Mouse (Mus musculus) inflammation-experienced regulatory T-cells, adult 6 months (primary cell): Measurements from ENCODE around the gene Tax1bp1. TPM values are rescaled to one million over a fixed set of nuclear protein-coding genes. Genes with fewer than 3 reads are reported as not detected.

ENCODE experiments used
- ATAC-seq: one replicate; pipeline ENCODE4 v1.8.0; 2017
- polyA plus RNA-seq, 3 experiments: library from polyadenylated mRNA; unstranded; fragments of 100-300 nt; shearing (Covaris generic); gene quantifications; one replicate each; pipeline ENCODE4 v1.2.1; 2017

The Tax1bp1 gene
- polyA plus RNA-seq, 3 experiments from 2014 or later: 209 to 248 (median 225) TPM

DNA sequence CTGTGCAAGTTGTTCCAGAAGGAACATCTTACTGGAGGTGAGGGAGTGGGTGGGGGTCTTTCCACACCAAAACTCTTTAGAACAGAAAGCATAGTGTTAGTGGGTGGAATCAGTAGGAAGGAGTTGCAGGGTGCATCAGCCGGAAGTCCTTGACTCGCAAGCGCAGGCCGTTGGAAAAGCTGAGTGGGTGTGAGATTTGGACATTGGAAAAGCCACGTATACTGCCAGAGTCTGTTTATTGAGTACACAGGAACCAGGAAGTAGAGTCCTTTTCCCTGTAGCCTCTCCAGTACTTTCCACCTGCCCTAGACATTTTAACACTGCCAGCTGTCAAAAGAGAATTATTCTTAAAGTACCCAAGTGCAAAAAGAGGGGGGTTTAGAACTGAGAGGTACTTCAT, 5.7 kb upstream of the Tax1bp1 start:
- no peak for ATAC-seq

DNA sequence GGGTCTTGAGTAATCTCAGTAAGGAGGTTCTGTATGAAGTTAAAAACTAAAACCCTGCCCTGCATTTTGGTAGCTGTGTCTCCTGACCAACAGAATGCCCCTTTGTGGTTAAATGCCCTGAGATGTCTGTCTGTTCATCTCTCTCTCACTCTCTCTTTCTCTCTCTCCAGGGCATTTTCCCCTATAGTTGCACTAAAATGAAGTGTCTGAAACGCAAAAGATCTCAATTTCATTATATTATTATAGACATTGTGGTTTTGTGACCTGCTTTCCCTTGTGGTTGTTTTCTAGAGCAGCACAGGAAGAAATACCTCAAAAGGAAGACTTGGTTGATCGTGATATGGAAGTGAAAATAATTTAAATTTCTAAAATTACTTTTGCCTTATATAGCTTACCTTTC, 966 bp upstream of the Tax1bp1 start:
- ATAC-seq: no peak

DNA sequence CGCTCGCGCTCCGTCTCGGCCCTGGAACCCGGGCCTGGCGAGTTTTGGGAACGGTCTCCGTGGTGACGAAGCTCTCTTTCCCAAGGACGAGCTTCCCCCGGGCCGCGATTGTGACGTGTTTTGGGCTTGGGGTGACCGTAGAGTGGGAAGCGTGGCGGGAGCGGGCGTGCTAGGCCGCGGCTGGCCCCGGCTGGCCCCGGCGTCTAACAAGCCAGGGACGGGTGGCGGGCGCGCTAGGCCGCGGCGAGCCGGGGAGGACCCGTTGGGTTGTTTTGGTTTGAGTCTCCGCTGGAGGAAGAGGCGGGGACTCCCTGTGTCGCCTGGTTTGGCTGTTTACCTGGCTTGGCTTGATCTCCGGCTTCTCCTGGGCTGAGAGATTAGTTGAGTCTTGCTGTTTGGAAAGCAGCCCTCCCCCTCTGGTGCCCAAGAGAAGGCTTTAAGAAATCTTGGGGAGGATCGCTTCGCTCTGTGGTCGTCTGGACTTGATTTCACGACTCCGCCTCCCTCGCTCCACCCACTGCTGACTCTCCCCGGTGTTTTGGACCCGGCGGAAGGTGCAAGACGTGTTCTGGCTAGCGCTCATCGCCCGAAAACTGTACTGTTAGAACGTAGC, 474 bp downstream of the Tax1bp1 start:
- ATAC-seq: peak; percentile 76

DNA sequence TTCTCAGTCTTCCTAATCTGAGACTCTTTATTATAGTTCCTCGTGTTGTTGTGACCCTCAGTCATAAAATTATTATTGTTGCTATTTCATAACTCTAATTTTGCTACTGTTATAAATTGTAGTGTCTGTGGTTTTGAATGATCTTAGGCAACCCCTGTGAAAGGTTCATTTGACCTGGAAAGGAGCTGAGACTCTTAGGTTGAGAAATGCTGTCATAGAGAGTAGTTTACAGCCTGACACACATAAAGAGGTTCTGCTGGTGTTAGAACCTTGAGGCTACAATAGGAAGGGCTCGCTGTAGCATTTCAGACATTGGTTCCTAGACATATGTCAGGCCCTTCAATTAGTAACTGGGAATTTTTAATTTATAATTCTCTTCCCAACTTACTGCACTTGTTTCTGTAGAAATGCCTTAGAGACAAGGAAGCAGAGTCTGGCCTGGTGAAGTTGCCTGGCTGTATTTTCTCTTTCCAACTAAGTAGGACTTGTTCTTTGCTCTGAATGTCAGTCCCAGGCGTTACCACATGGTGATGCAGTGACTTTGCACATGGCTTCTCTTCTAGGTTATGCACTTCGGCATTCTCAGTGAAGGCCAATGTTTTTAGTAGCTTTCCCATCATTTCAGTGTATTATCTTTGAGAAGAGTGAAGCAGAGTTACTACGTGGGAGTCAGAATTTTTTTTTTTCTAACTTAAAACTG, 4.1 kb downstream of the Tax1bp1 start:
- no peak for ATAC-seq

DNA sequence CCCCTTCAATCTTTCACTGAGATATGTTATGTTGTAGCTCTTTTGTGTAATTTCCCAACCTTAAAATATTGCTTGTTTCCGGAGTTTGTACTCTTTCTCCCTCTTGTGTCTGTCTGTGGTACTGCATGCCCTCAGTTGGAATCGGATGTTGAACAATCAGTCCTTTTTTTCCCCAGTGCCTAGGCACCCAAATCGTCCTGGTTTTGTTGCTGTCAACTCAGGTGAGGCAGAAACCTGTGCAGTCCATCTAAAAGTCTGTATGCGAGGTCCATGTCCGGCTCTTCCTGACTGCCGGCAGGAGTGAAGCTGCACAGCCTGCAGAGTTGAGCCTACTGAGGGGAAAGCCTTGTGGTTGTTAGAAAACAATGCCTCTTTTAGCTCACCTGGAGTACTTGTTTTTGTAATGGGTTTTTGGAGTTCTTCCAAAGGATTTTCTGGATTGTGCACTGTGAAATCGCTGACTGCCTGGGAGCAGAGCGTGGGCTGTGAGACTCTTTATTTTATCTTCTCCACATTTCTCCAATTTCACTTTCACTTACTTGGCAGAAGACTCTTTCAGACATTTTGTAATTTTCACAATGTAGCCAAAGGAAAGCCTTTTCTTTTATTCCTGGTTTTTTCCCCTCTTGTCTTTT, 11.4 kb downstream of the Tax1bp1 start:
- ATAC-seq: peak; percentile 80

DNA sequence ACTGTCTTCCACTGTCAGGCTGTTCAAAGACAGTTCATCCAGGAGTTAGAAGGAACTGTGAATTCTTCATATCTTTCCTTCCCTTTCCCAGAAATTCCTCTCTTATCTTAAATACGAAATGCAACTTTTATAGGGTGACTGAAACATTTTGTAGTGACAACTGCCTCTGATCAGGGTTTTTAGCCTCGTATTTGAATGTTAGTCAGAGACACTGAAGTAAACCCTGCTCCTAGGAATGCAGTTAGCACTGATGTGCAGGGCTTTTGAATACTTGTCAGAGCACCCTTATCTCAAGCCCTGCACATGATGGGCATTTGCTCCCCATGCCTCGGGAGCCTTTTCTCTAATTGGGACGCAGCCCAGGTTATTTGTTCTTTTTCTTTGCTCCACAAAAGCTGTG, 16.8 kb downstream of the Tax1bp1 start:
- ATAC-seq: no peak

DNA sequence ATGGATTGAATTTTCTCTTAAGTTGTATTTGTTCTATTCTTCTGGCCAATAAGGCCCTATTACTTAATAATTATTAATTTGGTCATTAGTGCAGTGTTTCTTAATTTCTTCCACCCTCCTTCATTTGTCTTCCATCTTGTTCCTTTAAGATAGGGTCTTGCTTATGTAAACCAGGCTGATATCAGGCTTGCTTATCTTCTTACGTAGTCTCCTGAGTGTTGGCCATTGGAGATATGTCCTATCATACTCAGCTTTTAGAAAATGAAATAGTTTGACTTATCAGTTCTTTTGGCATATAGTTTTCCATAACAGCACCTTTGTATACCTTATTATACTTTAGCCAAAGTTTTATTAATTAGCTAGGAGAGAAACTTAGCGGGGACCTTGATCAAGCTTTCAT, 21.1 kb downstream of the Tax1bp1 start:
- no peak for ATAC-seq

DNA sequence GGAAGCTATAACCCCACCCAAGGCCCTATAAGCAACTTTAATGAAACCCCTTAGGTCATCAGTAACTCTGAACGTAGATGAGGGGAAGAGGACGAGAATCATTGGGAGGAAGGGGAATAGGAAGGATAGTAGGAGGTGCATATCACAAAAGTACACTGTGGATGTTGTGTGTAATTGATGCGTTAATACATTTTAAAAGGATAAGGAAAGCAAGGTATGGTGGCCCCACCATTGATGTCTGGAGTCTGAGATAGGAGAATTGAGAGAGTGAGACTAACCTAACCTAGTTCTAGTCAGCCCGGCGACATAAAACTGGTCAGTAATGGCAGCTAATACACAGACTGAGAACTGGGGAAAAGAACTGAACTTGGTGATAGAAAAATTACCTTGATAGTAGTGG, 39.3 kb downstream of the Tax1bp1 start:
- ATAC-seq: no peak

DNA sequence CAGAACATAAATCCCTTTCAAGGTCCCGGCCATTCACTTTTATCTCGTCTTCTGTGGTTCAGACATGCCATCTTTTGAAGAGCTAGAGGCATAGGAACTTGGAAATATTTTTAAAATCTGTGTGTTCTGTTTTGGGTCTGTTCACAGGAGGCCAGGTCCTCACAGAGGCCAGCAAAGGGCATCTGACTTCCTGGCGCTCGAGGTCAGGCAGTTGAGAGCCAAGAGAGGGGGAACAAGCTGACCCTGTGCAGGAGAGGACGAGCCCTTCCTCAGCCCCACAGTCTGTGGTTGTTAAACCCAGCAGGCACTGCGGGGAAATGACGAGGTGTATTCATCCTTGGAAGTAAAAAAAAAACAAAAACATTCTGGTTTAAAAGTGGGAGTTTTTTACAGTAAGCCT, 51.7 kb downstream of the Tax1bp1 start:
- no peak for ATAC-seq

DNA sequence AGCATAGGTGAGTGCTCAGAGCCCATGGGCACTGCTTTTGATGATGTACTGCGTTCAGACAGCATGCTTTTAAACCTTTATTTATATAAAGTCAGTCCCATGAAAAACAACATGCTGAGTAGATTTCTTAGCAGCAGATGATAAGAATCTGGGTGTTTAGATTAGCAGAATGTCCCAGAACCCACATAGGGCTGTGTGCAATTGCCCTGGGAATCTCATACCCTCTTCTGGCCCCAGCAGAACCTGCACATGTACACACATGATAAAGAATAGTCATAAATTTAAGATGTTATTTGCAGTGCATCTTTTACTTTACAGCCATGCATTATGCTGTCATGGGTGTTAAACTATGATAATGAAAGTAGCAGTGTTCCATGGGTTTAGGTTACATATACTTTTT, 57.3 kb downstream of the Tax1bp1 start:
- ATAC-seq: no peak

DNA sequence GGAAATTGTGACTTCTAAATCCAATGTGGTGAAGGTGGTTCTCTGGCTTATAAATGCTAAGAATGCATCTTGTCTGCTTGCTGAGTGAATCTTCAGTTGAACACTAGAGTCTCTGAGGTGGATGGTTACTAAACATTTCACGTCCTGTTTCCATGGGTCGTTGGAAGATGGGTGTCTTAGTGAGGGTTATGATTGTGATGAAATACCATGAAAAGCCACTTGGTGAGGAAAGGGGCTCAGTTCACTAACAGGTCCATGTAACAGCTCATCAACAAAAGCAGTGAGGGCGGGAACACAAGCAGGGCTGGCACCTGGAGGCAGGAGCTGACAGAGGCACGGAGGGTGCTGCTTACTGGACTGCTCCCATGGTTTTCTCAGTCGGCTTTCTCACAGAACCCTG, 59.6 kb downstream of the Tax1bp1 start:
- no peak for ATAC-seq

DNA sequence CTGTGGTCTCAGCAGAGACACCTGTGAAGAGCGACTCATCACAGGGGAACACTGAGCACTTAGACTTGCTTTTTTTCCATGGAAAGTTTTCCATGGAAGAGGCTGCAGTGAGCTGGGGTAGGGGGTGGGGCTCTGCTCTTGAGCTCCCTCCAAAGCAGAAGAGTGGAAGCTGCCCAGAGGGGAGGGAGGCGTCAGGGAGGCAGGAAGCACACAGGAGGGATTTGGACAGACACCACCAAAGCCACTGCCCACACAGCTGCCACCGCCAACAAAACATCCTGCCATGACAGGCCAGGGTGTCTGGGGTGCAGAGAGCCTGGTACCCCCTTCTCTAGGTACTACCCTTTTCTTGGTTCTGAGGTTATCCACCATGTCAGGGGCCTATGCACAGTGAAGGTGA, 61.8 kb downstream of the Tax1bp1 start:
- ATAC-seq: no peak

DNA sequence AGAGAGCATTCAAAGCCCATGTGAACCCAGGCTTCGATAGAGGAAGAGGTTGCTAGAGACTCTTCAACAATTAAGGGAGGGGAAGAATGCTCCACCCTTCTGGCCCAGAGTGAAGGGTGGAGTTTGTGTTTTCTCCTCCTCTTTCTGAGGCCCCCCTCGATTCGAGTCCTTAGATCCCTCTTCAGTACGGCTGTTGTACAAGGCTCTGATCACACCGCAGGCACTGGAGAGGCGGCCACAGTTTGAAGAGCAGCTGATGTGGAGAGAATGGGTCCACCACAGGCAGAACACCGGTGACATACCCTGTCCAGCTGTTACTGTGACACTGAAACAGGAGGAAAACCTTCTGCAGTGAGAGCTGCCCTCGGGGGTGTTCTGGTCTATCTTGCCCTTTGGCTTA, 62.4 kb downstream of the Tax1bp1 start:
- ATAC-seq: no peak

DNA sequence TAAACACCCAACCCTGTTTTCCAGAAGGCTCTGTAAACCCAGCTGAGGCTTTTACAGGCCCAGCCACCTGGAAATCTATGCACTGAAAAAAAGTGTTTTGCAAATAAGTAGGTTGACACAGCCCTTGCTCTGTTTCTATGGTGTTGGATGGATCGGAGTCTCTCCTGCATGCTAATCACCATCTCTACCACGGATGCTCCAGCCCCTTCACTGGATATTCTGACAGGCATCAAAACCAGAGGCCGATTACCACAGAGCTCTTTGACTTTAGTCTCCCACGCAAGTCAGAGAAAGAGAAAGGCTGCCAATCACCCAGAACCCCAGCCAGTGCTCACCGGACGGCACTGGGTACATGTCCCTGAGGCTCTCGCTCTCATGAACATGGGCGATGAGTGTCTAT, 63.5 kb downstream of the Tax1bp1 start:
- no peak for ATAC-seq

DNA sequence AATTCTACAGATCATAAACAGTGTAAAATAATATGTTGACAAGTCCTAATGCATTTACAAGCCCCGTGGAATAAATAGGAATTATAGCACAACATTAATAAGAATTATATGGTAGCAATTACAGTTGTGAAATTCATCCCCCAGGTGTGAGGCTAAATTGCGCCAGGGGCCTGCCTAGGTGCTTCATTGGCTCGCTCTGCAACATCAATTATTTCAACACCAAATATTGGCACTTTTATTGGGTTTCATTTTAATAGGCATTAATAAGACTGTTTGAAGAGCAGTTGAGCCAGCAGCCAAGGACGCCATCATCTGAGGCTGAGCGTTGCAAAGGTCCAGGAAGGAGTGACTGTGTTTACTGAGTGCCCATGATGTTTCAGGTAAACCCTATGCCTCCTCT, 65.0 kb downstream of the Tax1bp1 start:
- ATAC-seq: no peak

DNA sequence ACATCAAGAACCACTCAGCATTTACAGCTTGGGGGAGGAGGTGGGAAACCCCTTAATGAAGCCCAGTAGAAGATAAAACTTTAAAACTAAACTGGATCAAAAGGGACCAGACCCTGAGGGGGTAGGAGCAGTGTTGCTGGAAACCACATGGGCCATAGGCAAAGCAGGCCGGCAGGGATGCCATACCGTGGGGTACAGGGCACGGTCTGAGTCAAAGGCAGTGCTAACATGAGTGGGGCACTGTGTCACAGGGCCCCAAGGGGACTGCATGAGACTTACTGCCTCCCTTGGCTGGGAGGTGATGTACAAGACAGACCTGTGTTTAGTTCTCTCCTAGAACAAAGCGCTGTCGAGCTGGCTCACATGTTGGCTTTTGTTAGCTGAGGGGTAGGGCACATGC, 66.0 kb downstream of the Tax1bp1 start:
- ATAC-seq: no peak

DNA sequence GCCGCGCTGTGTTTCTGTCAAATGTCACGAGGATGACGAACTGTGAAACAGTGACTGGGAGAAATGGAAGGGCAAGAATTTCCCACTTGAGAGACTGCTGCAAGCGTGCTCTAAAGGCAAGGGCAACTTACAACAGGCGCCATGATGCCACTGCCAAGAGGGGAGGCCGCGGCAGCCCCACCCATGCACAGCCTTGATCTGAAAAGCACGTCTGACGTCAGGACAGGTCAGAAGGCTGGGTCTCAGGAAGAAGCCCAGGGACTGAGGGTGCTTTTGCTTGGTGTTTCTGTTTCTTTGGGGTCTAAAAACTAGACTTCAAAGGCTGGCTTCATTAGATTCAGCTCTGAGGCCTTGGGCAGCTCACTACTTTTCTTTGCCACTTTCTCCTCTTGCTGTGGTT, 76.8 kb downstream of the Tax1bp1 start:
- ATAC-seq: no peak

DNA sequence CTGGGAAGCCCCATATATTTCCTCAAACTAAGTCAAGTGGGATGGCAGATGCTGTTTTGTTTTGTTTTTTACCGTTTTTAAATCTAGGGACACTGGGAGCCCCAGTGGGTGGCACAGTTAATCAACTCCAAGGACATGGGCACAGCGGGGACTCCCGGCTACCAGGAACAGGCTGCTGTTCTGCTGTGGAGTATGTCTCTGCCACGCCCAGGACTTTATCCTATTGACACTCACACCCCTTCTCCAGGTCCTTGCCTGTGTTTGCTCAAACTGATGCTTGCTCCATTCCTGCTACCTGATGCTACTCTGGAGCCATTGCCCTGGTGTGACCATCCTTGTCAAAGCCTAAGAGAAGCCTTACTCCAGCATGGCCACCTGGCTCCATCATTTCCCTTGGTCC, 77.3 kb downstream of the Tax1bp1 start:
- no peak for ATAC-seq

DNA sequence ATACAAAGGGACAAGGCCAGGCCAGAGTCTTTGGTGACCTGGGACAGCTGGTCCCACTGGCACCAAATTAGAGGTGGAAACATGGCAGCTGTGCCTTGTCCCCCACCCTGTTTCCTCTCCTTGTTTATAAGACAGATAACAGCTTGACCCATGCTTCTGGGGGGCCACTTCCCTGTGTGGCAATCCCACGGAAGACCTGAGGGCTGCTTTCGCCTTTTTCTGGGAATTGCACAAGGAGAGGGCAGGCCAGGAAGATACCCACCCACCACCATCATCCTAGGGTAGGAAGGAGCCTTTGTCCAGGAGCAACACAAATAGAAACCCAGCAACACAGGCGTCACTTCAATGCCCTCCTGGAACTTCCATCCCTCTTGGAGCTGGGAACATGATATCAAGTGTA, 78.9 kb downstream of the Tax1bp1 start:
- ATAC-seq: no peak

DNA sequence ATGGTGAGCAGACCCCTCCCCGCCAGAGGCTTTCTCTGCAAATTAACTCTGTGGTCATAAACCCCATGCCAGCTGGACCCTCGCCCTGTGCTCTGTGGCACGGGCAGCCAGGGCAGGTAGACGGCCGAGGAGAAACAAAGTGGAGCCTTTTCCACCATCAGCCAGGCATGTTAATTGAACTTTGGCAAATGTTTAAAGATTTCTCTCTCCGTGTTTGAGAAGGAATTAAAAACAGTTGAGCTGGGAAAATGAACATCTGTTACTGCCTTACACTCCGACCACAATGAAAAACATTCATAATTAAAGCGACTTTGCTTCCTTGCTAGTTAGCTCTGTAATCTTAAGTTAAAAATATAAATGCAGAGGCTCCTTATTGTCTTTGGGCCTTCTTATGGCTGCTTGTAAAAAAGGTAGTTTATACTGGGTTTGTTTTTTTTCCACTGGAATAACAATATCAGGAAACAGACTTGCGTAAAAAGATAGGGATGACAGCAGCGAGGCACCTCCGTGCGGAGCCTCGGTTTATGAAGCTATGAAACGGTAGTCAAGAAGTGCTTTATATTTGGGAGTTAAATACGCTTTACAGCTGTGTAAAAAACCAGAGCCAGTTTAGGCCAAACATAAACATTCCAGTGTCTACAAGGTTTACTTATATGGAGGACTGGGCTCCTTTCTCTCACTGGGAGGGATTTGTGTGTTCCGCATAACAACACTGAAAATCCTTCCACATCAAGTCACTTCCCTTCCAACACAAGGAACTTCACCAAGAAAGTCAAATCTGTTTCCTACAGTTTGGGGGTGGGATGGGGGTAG, 81.7 kb downstream of the Tax1bp1 start:
- ATAC-seq: no peak

DNA sequence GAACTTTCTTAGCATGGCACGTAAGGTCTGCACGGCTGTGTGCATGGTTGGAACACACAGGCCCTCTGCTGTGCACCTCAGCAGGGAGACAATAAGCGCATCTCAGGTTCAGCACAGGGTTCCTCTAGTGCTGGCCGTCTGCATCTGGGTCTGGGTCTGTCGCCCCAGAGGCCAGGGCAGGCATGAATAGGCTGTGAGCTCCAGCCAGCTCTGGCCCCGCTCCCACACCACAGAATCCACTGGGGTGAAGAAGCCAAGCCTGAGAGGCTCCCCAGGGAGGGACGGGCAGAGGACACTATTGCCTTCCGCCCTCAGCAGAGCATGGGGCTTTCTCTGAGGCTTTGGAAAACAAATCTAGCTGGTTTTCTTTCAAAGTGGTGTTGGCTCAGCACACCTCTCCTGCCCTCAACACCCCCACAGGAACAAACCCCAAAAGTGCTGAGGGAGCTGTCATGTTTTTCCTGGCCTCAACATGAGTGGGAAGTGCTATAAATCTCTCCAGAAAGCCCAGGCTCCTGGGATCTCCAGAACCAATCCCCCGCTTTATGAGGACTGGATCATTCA, 82.6 kb downstream of the Tax1bp1 start:
- ATAC-seq: no peak

DNA sequence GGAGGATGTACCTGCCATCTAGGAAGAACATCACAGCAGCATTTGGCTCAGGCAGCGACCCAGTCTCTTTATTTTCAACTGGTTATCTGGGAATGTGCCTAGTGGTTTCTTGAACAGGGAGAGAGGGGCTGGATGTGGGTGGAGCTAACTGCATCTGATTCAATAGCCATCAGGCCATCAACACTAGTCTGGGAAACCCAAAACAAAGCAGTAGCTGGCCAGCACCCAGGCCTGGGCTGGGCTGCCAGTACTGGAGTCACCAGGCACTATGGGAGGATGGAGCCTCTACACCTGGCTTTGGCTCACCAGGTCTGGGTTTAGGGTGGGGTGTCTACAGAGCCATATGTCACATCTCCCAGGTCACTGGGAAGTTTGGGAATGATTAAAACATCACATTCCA, 83.2 kb downstream of the Tax1bp1 start:
- no peak for ATAC-seq

DNA sequence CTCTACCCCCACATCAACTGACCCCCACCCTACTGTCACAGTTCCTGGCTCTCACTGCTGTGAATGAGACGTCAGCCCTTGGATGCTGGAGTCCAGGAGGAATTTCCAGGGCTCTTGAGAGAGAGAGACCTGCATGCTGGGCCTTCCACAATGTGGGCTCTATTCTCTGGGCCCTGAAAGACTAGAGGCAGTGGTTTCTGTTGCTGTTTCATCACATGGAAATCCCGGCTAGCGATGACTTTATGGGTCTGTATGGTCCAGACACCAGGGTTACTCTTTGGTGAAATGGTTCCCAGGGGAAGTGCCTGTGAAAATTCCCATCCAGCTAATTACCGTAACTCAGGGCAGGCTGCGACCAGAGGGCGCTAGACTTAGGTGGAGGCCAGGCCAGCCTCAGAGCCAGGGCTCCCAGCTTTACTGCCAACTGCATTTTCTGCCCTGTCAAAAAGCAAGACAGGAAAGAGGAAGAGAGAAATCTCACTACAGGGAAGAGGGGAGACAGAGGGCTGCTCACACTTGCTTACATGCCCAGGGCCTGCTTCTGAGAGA, 83.8 kb downstream of the Tax1bp1 start:
- ATAC-seq: no peak
